Mouse (Mus musculus): ENCODE results near the gene Cnbd2. TPM values are rescaled to one million over a fixed set of nuclear protein-coding genes. Genes with fewer than 3 reads are reported as not detected.

Gene Cnbd2
- 1 to 10 TPM; 2.4 to 5.1 (median 3.2) TPM for total RNA-seq (2022)

- DNase-seq, result peak; percentile 81
These were observed at the start of gene Cnbd2, which contains the start of gene Scand1 for GRCm38 (mm10) chr2:156312297-156312897. Gene Cnbd2, plus strand, starts transcription at chr2:156312299. Gene Scand1, minus strand, starts transcription at chr2:156312704.

DNA sequence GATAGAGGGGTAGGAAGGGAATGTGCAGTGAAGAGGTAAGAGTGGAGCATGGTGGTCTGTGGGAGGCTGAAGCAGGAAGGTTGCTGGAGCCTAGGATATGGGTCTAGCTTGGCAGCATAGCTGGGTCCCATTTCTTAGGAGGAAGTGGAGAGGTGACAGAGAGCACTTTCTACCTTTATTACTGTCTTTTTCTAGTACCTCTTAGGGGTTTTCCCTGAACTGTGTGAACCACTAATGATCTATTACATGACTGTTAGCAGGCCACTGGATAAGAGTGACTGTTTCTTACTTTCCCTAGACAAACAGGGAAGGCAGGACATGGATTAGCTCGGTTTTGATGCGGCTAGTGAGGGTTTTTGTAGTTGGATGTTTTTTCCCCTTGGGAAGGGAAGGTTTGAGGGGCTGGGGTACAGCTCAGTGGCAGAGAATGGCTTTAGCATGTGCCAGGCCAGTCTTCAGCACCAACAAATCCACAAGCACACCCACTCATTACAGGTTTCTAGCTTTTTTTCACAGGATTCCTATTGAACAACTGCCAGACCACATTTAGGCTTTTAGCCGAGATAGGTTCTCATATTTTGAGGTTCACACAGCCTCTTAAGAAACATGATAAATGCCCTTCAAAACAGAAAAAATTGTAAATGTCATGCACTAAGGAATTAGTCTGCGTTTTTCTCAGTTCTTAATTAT, 48.8 kb upstream of the Cnbd2 start:
- no peak for DNase-seq

- no peak for DNase-seq
These were observed 44.5 kb upstream of the Cnbd2 start for GRCm38 (mm10) chr2:156267636-156268035.

- no peak for DNase-seq
These were observed 39.5 kb upstream of the Cnbd2 start for GRCm38 (mm10) chr2:156272553-156272952.

DNA sequence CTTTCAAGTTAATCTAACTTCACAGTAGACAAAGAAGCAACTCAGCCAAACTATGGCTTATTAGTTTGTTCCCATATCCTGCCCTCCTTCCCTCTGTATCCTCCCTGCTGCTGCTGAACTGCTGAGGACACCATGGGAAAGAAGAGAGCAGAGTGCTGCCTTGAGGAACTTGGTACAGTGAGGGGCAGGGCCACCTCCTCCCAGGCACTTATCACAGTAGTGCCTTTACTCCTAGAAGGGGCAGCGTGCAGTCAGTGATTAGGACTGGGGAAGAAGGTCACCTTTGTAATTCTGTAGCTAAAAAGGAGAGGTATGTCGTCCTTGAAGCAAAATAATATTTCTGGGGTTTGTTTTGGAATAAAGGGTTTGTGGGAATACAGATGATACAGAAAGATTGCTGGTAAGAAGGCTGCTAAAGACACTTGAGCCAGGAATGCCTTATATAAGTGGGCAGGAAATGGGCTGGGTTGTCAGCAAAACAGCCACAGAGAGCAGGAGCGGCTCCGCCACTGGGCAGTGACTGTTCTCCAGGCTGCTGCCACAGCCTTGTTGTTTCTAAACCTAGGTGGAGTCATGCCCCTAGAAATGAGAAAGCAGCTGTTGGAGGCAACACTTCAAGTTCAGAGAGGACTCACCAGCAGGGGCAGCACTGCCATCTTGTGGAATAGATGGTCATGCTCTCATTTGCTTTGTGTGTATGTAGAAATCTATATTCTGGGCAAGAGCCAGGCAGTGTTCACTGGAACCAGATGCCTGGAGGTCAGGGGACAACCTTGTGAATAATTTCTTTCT, 33.7 kb upstream of the Cnbd2 start:
- DNase-seq, result peak; percentile 84

GRCm38 (mm10) chr2:156281227-156281626, 30.9 kb upstream of the Cnbd2 start:
- no peak for DNase-seq

GRCm38 (mm10) chr2:156285161-156285560, 26.9 kb upstream of the Cnbd2 start:
- no peak for DNase-seq

DNA sequence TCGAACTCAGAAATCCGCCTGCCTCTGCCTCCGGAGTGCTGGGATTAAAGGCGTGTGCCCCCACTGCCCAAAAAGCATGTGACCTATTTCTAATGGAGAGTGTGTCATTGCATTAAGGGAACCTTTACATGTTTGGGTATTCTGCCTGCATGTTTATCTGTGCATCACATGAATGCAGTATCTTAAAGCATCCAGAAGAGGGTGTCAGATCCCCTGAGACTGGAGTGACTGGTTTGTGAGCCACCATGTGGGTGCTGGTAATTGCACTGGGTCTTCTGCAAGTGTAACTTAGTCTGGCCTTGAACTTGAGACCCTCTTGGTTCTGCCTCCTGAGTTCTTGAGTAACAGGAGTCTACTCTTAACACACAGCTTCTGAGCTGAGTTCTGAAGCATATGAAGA, 25.4 kb upstream of the Cnbd2 start:
- DNase-seq, result no peak

- no peak for DNase-seq
These were observed 23.9 kb upstream of the Cnbd2 start for GRCm38 (mm10) chr2:156288222-156288621.

- DNase-seq, result no peak
These were observed 22.4 kb upstream of the Cnbd2 start for GRCm38 (mm10) chr2:156289552-156290160.

GRCm38 (mm10) chr2:156291998-156292397, 20.1 kb upstream of the Cnbd2 start:
- no peak for DNase-seq

DNA sequence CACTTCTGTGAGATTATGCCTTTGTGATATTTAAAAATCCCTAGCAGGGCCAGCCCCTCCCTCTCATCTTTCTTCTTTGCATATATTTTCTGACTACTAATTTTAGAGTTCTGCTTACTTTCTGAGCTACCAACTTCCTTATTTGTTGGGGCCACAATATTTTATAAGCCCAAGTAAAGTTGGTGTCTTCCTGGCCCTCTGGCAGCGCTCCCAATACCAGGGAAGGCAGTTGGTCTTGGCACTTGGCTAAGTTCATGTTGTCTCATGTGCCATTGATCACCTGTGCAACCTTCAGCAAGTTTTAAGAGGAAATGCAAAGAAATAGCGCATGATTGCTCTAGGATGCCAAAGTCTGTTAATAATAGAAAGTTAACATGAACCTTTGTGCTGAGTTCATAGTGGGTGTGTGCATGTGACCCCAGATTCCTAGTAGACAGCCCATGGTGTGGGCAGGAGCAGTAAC, 16.5 kb upstream of the Cnbd2 start:
- DNase-seq, result no peak

DNA sequence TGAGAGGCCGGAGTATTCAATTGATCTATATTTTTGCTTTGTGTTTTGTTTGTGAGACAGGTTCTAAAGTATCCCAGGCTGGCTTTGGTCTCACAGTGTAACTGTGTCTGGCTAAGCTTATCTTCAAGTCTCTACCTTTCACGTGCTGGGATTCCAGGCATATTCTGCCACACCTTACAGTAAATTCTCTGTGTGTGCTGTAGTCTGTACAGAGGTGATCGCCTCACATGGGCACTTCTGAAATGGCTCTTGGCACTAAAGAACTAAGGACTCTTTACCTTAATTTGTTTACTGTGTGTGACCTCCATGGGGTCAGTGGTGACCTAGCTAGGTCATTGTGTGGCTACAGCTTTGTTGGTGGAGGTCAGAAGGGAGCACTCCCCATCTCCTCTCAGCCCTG, 15.9 kb upstream of the Cnbd2 start:
- DNase-seq, result no peak

DNA sequence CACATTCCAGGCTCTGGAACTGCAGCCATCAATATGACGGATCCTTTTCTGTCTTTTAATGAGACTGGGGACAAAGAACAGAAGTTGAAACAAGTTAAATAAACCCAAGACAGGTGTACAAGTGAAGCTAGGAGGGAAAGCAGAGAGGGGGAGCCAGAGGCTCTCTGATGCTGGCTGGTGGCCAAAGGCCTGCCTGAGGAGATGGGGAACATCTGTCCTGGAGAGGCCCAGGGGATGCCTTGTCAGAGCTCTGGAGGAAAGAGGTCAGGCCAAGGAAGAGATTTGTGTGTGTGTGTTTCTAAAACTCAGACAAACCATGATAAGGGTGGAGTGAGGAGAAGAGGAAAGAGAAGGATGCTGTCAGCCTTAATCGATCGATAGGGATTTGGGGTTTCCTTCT, 14.4 kb upstream of the Cnbd2 start:
- no peak for DNase-seq

DNA sequence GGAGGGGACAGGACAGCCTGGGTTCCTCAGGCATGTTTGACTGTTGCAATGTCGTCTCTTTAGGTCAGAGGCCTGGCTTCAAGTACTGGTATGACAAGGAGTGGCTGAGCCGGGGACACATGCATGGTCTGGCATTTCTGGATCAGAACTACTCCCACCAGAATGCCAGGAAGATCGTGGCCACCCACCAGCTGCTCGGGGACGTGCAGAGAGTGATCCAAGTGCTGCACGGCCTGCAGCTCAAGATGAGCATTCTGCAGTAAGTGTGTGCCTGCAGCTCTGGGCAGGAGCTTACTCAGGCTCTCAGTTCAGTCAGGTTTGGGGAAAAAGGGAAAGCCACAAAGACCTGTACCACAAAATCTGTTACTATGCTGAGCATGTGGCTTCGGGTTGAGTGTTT, 13.6 kb upstream of the Cnbd2 start:
- no peak for DNase-seq

- DNase-seq, result no peak
These were observed 10.0 kb upstream of the Cnbd2 start for GRCm38 (mm10) chr2:156302063-156302462.

DNA sequence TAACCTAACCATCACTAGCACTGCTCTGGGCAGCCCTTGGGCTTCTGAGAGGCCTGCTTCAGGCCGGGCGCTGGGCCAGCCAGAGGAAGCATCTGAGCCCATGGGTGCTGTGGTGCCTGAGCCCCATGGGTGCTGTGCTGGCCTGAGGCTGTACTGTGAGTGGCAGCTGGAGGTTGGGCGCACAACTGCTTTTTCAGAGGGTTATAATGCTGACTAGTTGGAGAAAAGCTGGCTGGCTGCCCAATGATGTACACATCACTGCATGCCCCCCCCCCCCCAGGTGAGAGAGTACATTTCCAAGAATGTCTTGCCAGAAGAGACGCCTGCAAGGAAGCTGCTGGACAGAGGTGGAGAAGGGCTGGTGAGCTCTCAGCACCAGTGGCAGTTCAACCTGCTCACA, 7.7 kb upstream of the Cnbd2 start:
- no peak for DNase-seq

DNA sequence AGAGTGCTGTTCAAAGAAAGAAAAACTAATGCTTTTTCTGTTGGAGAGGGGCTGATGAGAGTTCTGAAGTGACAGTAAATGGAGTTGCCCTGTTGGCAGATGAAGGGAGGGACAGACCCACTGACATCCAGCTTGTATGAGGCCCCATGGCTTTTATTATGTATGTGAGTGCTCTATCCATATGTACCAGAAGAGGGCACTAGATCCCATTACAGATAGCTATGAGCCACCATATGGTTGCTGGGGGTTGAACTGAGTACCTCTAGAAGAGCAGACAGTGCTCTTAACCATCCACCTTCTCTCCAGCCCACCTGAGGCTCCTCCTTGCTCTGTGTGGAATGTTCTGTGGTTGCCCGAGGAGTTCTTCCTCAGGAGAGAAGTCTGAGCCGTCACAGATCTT, 6.3 kb upstream of the Cnbd2 start:
- DNase-seq, result no peak

- no peak for DNase-seq
These were observed 4.8 kb upstream of the Cnbd2 start for GRCm38 (mm10) chr2:156307261-156307660.

DNA sequence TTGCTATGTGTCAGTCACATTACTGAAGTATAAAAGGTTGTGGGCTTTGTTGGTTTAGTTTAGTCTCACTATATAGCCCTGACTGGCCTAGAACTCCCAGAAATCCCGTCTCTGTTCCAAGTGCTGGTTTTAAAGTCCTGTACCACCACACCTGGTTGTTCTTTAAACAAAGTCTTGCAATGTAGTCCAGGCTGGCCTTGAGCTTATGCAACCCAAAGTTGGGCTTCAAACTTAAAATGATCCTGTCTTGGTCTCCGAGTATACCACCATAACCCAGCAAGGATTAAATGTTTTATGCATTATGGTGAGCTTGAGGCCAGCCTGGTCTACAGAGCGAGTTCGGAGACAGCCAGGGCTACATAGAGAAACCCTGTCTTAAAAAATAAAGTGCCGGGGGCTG, 2.2 kb upstream of the Cnbd2 start:
- no peak for DNase-seq

- no peak for DNase-seq
These were observed 1.6 kb upstream of the Cnbd2 start for GRCm38 (mm10) chr2:156310455-156310854.

DNA sequence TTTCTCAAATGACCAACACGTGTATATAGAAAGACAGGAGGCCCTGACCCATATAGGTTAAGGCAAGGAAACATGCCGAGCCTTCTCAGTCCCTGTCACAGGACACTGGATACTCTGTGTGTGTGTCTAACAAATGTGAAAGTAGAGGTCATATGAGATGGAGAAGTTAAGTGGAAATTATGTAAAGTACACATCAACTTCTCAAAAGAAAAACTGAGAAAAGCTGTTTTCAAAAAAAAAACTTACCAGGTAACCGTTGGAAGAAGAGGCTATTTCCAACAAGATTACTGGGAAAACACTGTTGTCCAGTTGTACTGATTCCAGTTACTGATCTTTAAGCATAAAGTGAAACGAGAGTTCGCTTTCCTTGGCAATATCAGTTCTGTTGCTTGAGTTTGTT, 1.2 kb upstream of the Cnbd2 start:
- no peak for DNase-seq

GRCm38 (mm10) chr2:156311441-156311840, 658 bp upstream of the Cnbd2 start:
- no peak for DNase-seq

Measured in adrenal gland, adult 8-10 months (tissue).